Mouse (Mus musculus): ENCODE measurements around the gene Hivep1.

Gene Hivep1

GRCm38 (mm10) chr13:42075546-42075945, 23.7 kb downstream of the Hivep1 start:
- no peak for DNase-seq (ENCODE audit: low read depth, low spot score)

- no peak for DNase-seq (ENCODE audit: low read depth, low spot score)
Observed at GRCm38 (mm10) chr13:42076751-42077302, 25.0 kb downstream of the Hivep1 start.

GRCm38 (mm10) chr13:42077629-42078028, 25.8 kb downstream of the Hivep1 start:
- DNase-seq (ENCODE audit: low read depth, low spot score), result no peak

- DNase-seq (ENCODE audit: low read depth, low spot score), result no peak
Observed at GRCm38 (mm10) chr13:42080131-42080916, 28.5 kb downstream of the Hivep1 start.

GRCm38 (mm10) chr13:42088339-42088738, 36.5 kb downstream of the Hivep1 start:
- DNase-seq (ENCODE audit: low read depth, low spot score), result no peak

GRCm38 (mm10) chr13:42089025-42089424, 37.2 kb downstream of the Hivep1 start:
- no peak for DNase-seq (ENCODE audit: low read depth, low spot score)

- no peak for DNase-seq (ENCODE audit: low read depth, low spot score)
Observed at GRCm38 (mm10) chr13:42090751-42091150, 38.9 kb downstream of the Hivep1 start.

GRCm38 (mm10) chr13:42092392-42093139, 40.7 kb downstream of the Hivep1 start:
- DNase-seq (ENCODE audit: low read depth, low spot score), result no peak

GRCm38 (mm10) chr13:42093268-42094042, 41.6 kb downstream of the Hivep1 start:
- no peak for DNase-seq (ENCODE audit: low read depth, low spot score)

GRCm38 (mm10) chr13:42095826-42096515, 44.1 kb downstream of the Hivep1 start:
- no peak for DNase-seq (ENCODE audit: low read depth, low spot score)

GRCm38 (mm10) chr13:42097109-42097508, 45.3 kb downstream of the Hivep1 start:
- DNase-seq (ENCODE audit: low read depth, low spot score), result no peak

GRCm38 (mm10) chr13:42098522-42098921, 46.7 kb downstream of the Hivep1 start:
- no peak for DNase-seq (ENCODE audit: low read depth, low spot score)

- no peak for DNase-seq (ENCODE audit: low read depth, low spot score)
Observed at GRCm38 (mm10) chr13:42099523-42099922, 47.7 kb downstream of the Hivep1 start.

GRCm38 (mm10) chr13:42101440-42102190, 49.8 kb downstream of the Hivep1 start:
- DNase-seq (ENCODE audit: low read depth, low spot score), result no peak

GRCm38 (mm10) chr13:42102980-42103379, 51.2 kb downstream of the Hivep1 start:
- DNase-seq (ENCODE audit: low read depth, low spot score), result no peak

GRCm38 (mm10) chr13:42103486-42104166, 51.8 kb downstream of the Hivep1 start:
- DNase-seq (ENCODE audit: low read depth, low spot score), result no peak

- no peak for DNase-seq (ENCODE audit: low read depth, low spot score)
Observed at GRCm38 (mm10) chr13:42104371-42104770, 52.5 kb downstream of the Hivep1 start.

GRCm38 (mm10) chr13:42108483-42109215, 56.8 kb downstream of the Hivep1 start:
- no peak for DNase-seq (ENCODE audit: low read depth, low spot score)

- no peak for DNase-seq (ENCODE audit: low read depth, low spot score)
Observed at GRCm38 (mm10) chr13:42110416-42110815, 58.6 kb downstream of the Hivep1 start.

All from c-Kit-negative CD71-positive TER-119-positive erythroid progenitor cells, embryonic 14.5 days (primary cell).